9 mouse cellular contexts compared by ENCODE assay signal in genomic region chr12:25702176-25703022, GRCm38 (mm10).
A peak's percentile ranks its signal among the peaks of the same experiment; 100 is the strongest.
DNase-seq lines count a peak whose midpoint lies in the region; ATAC-seq lines count a peak whose summit lies in the region.
"Had no signal": no experiment of that assay in that cellular context is flagged by ENCODE, and none has a peak within 500 bp of the region (broad histone marks: within the 10 kb centered on the region; RNA-seq: fewer than 3 reads in every experiment).

No protein-coding gene starts in this region.

- 7% methylated on average over 21 of the region's 21 CpGs for WGBS in hindbrain, embryonic 16.5 days
- WGBS in neural tube, embryonic 11.5 days, result 14% methylated on average over 21 of the region's 21 CpGs

- H3K36me3 ChIP-seq in hindbrain, embryonic 16.5 days (ENCODE audit: control insufficient read depth, insufficient read depth, low read length), result no peaks in the 10 kb centered on the region
- no peaks in the 10 kb centered on the region for H3K36me3 ChIP-seq in neural tube, embryonic 11.5 days (ENCODE audit: control insufficient read depth, insufficient read depth, low read length)

- peak; percentile 61 for ATAC-seq in hindbrain, embryonic 16.5 days
- ATAC-seq in neural tube, embryonic 11.5 days (ENCODE audit: insufficient read depth, low FRiP score, low TSS enrichment), result no peak
- no peak for ATAC-seq in megakaryocyte-erythroid progenitor cell, adult 5-6 weeks (replicated peaks; ENCODE audit: low FRiP score, low TSS enrichment, poor library complexity, severe bottlenecking)

- H3K4me1 ChIP-seq in hindbrain, embryonic 16.5 days (ENCODE audit: control insufficient read depth, insufficient read depth, low read depth, low read length), result 0 out of 2 replicates have a peak, but pooled peaks cover 4% of the 10 kb centered on the region
- H3K4me1 ChIP-seq in neural tube, embryonic 11.5 days (ENCODE audit: control insufficient read depth, insufficient read depth, low read length), result no peaks in the 10 kb centered on the region

- no peak overlapping the region; the same call in 1 of the 2 replicates for H3K27ac ChIP-seq in hindbrain, embryonic 16.5 days (ENCODE audit: low read depth, low read length)
- H3K27ac ChIP-seq in neural tube, embryonic 11.5 days (ENCODE audit: low read depth, low read length), result no peak overlapping the region

- H3K4me2 ChIP-seq in hindbrain, embryonic 16.5 days (ENCODE audit: low read length), result peak overlapping the region; percentile 50
- H3K4me2 ChIP-seq in neural tube, embryonic 11.5 days (ENCODE audit: low read depth), result peak overlapping the region; percentile 34

- no peaks in the 10 kb centered on the region for H3K27me3 ChIP-seq in hindbrain, embryonic 16.5 days (replicated peaks; ENCODE audit: control insufficient read depth, insufficient read depth, low read length)
- H3K27me3 ChIP-seq in neural tube, embryonic 11.5 days (ENCODE audit: control insufficient read depth, insufficient read depth, low read length), result no peaks in the 10 kb centered on the region

- H3K9me3 ChIP-seq in hindbrain, embryonic 16.5 days (ENCODE audit: control insufficient read depth, low read length), result no peaks in the 10 kb centered on the region
- H3K9me3 ChIP-seq in neural tube, embryonic 11.5 days (ENCODE audit: control insufficient read depth, low read length), result no peaks in the 10 kb centered on the region

- H3K4me3 ChIP-seq in hindbrain, embryonic 16.5 days (ENCODE audit: low read length), result peak overlapping the region; percentile 13
- H3K4me3 ChIP-seq in neural tube, embryonic 11.5 days (ENCODE audit: low read depth, low read length), result 0 out of 2 replicates have a peak overlapping the region, but pooled peaks have one; percentile 6
- H3K4me3 ChIP-seq: megakaryocyte, embryonic 14.5 days had no signal

- H3K9ac ChIP-seq in hindbrain, embryonic 16.5 days (ENCODE audit: low read depth, low read length), result peak overlapping the region; percentile 46
- H3K9ac ChIP-seq in neural tube, embryonic 11.5 days (ENCODE audit: low read length), result peak overlapping the region; percentile 11

- DNase-seq in cerebellum, postnatal 14 days, result peak; percentile 4 to 7
- DNase-seq in cerebellum, adult 9-11 months, result no peak
- peak; percentile 58 for DNase-seq in embryo, embryonic 10.5 days (ENCODE audit: low spot score)
- DNase-seq in neural tube, embryonic 11.5 days (ENCODE audit: low spot score), result peak; percentile 27
- no peak for DNase-seq in right cerebral cortex, postnatal 14 days
- DNase-seq in adrenal gland, postnatal 14 days, result no peak

Comparison
In these comparisons a context has a peak if more than half of its experiments do, and no peak if none do; other contexts are left out.
1. DNase-seq: peak in cerebellum, postnatal 14 days (2 of 2), embryo, embryonic 10.5 days (single experiment) and neural tube, embryonic 11.5 days (single experiment); none in cerebellum, adult 9-11 months (single experiment), right cerebral cortex, postnatal 14 days (single experiment) and adrenal gland, postnatal 14 days (single experiment).